Mouse (Mus musculus) forebrain, embryonic 16.5 days (tissue): ENCODE data around the gene Neb. TPM values are rescaled to one million over a fixed set of nuclear protein-coding genes. Genes with fewer than 3 reads are reported as not detected.

Experiments
- ATAC-seq: fragments of 200-750 bp; cut with Nextera tagmentation; 2 replicates; pipeline ENCODE4 v1.8.0; 2017; ENCODE audit warnings: mild to moderate bottlenecking, moderate library complexity
- H3K27ac ChIP-seq: fragments of 300-500 bp; sonication (generic); 2 replicates; pipeline ENCODE4 v1.5.1; 2014; ENCODE audit warnings: low read length, control low read depth
- H3K27me3 ChIP-seq: fragments of 300-500 bp; sonication (generic); replicated peaks from 2 replicates; pipeline ENCODE4 v1.6.1; 2014; ENCODE audit warnings: low read length; ENCODE audit not compliant: control insufficient read depth, insufficient read depth
- H3K36me3 ChIP-seq: fragments of 300-500 bp; sonication (generic); 2 replicates; pipeline ENCODE4 v1.6.1; 2014; ENCODE audit not compliant: control insufficient read depth, insufficient read depth
- H3K4me1 ChIP-seq: fragments of 300-500 bp; sonication (generic); replicated peaks from 2 replicates; pipeline ENCODE4 v1.6.1; 2014; ENCODE audit warnings: low read length; ENCODE audit not compliant: control insufficient read depth, insufficient read depth
- H3K4me2 ChIP-seq: fragments of 300-500 bp; sonication (generic); 2 replicates; pipeline ENCODE4 v1.6.1; 2014; ENCODE audit warnings: mild to moderate bottlenecking, low read length, control low read depth
- H3K4me3 ChIP-seq: fragments of 300-500 bp; sonication (generic); replicated peaks from 2 replicates; pipeline ENCODE4 v1.5.1; 2014; ENCODE audit warnings: mild to moderate bottlenecking, low read length, control low read depth
- H3K9ac ChIP-seq: fragments of 300-500 bp; sonication (generic); replicated peaks from 2 replicates; pipeline ENCODE4 v1.6.1; 2014; ENCODE audit warnings: low read depth, low read length, control low read depth
- H3K9me3 ChIP-seq: fragments of 300-500 bp; sonication (generic); 2 replicates; pipeline ENCODE4 v1.6.1; 2016; ENCODE audit warnings: low read length; ENCODE audit not compliant: control insufficient read depth
- WGBS: fragments of 180-500 bp; shearing (Covaris S2); extraction: QIAGEN DNeasy Blood & Tissue Kit; methylation state at CpG from one replicate; pipeline ENCODE4 v1.1.7; 2014; 5-methylcytosine and 5-hydroxymethylcytosine counted together
- polyA plus RNA-seq: library from polyadenylated mRNA; unstranded; fragments of >200 nt; fragmentation: Nextera tagmentation; extraction: Ambion mirVana; gene quantifications from 2 replicates; pipeline ENCODE4 v1.2.1, GENCODE M21; 2015

Gene Neb
- polyA plus RNA-seq, 1 experiment from 2014 or later: 6.4 TPM

DNA sequence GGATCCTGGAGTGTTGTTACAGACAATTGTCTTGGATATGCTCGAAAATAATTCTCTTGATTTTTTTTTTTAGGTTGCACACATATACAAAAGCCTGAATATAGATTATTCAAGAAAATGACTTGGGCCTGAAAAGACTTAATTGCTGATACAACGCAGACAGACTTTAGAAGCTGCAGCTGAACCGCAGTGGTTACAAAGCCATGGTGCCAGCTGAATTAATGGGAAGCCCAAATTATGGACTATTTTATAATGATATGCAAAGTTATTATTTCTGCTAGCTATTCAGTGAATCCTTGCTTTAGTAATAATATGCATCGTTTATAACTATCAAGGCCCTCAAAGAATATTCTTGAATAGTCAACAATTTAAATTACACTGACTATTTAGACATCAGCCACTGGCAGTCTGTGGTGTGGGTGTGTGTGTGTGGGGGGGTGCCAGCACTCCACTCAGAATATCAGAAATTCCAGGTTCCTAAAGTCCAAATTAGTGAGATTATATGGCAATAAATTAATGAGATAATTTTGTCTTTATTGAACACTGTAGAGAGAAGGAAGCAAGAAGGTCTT lies 50.9 kb downstream of the Neb start:
- Histone ChIP-seq H3K4me2 (no peak overlapping the region), H3K9me3 (no peaks in the 10 kb centered on the region), H3K9ac (no peak overlapping the region), H3K27me3 (no peaks in the 10 kb centered on the region), H3K4me3 (no peak overlapping the region), H3K27ac (no peak overlapping the region), H3K36me3 (no peaks in the 10 kb centered on the region), H3K4me1 (no peaks in the 10 kb centered on the region)
- 46% methylated on average over 4 of the region's 4 CpGs for WGBS
- ATAC-seq: peak; percentile 91

DNA sequence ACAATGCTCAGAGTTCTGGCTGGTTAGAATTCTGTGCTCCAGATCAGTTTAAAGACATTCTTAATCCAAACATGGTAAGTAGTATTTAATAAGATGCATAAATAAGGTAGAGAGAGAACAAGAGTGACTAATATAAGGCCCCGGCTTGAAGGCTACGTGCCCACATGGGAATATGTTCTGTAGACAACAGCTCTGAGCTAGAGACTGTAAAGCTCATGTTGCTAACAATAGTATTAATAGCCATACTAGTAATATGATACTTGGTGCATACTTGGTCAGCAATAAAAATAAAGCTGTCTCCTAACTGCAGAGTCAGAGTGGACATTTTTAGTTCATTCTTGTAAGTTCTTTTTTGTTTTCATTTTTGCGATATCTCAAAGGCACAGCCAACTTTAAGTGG lies 56.4 kb downstream of the Neb start:
- Histone ChIP-seq H3K36me3 (no peaks in the 10 kb centered on the region), H3K4me2 (no peak overlapping the region), H3K27me3 (no peaks in the 10 kb centered on the region), H3K9ac (no peak overlapping the region), H3K27ac (no peak overlapping the region), H3K9me3 (no peaks in the 10 kb centered on the region), H3K4me1 (no peaks in the 10 kb centered on the region), H3K4me3 (no peak overlapping the region)
- no peak for ATAC-seq
- WGBS: 90% methylated on average over 3 of the region's 3 CpGs

DNA sequence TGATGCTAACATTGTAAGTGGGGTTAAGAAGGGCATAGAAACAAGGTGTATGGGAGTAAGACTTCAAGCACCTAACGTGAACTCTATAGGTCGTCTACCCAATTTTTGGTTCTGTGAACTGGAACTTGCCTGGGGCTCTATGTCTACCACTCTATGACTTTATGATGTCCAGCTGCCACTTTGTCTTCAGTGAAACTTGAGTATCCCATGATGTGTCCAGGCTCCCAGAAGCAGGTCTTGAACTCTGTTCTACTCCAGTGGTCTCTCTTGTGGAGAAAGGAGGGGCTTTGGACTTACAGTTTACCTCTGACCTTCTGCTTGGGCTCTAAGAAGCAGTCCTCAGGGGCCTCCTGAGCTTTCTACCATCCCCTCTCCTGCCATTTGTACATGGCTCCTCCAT lies 58.1 kb downstream of the Neb start:
- Histone ChIP-seq H3K4me3 (no peak overlapping the region), H3K9me3 (no peaks in the 10 kb centered on the region), H3K36me3 (no peaks in the 10 kb centered on the region), H3K9ac (no peak overlapping the region), H3K4me2 (no peak overlapping the region), H3K4me1 (no peaks in the 10 kb centered on the region), H3K27me3 (no peaks in the 10 kb centered on the region), H3K27ac (no peak overlapping the region)
- 98% methylated on average over 2 of the region's 2 CpGs for WGBS
- ATAC-seq: no peak

DNA sequence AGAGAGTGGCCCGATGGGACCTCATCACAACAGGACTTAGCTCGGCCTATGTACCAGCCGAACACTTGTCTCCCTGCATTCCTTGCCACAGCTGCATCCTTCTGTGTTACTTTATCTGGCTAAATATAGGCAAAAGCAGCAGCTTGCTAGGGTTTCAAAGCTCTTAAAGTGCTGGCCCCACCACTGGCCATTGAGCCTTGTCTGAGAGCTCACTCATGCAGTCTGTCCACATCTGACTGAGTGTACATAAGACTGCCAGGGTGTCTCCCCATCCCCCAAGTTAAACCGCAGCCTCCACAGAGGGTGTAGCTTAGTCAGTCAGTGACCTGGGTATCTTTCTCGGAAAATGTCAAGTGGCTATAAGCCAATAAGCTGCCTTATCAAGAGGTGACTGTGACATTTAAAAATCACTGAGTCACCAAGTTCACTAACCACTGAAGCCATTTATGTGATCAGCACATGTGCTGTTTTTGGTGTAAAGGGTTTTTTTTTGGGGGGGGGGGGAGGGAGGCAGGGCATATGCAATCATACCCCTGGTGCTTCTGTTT lies 59.2 kb downstream of the Neb start:
- Histone ChIP-seq H3K27ac (no peak overlapping the region), H3K27me3 (no peaks in the 10 kb centered on the region), H3K4me2 (no peak overlapping the region), H3K36me3 (no peaks in the 10 kb centered on the region), H3K9me3 (no peaks in the 10 kb centered on the region), H3K4me3 (no peak overlapping the region), H3K9ac (no peak overlapping the region), H3K4me1 (no peaks in the 10 kb centered on the region)
- 78% methylated on average over 5 of the region's 5 CpGs for WGBS
- no peak for ATAC-seq

DNA sequence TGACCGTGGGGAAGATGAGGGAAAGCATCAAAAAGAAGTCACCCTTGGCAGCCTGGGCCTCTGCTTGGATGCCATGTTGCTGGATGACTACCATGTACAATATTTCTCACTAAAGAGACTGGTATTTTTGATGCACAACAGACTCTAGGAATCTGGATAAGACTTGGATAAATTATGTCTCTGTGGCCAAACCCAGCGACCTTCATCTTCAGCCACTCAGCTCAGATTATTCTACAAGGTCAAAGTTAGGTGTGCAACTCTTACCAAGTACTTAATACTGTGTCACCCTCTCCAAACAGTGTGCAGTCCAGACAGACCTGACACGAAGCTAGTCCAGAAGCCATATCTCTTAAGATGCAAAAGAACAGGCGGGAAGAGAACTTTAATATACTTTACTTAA lies 60.8 kb downstream of the Neb start:
- ATAC-seq: no peak
- no peaks in the 10 kb centered on the region for H3K27me3 ChIP-seq
- H3K36me3 ChIP-seq: no peaks in the 10 kb centered on the region
- no peaks in the 10 kb centered on the region for H3K4me1 ChIP-seq
- H3K4me2 ChIP-seq: no peak overlapping the region
- WGBS: 87% methylated on average over 4 of the region's 4 CpGs
- no peak overlapping the region for H3K27ac ChIP-seq
- no peak overlapping the region for H3K4me3 ChIP-seq
- no peak overlapping the region for H3K9ac ChIP-seq
- H3K9me3 ChIP-seq: no peaks in the 10 kb centered on the region

DNA sequence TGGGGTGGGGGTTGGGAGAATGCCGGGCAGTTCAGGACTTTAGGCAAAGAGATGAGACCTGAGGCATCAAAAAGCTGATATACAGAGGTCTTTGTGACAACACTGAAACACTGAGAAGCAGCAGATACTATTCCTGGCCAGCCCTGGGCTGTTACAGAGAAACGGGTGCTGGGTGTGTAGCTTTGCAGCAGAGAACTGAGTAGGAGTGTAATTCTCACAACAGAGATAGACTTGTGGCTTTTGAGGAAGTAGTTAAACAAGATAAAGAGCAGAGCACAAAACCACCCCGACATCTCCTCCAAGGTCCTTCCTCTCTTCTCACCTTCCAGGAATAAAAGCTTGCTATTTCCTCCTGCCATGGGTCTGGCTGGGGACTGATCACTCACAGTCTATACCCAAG lies 62.5 kb downstream of the Neb start:
- Histone ChIP-seq H3K4me1 (no peaks in the 10 kb centered on the region), H3K36me3 (no peaks in the 10 kb centered on the region), H3K4me3 (no peak overlapping the region), H3K4me2 (no peak overlapping the region), H3K9me3 (no peaks in the 10 kb centered on the region), H3K27me3 (no peaks in the 10 kb centered on the region), H3K27ac (no peak overlapping the region), H3K9ac (no peak overlapping the region)
- ATAC-seq: no peak
- 77% methylated on average over 3 of the region's 3 CpGs for WGBS

DNA sequence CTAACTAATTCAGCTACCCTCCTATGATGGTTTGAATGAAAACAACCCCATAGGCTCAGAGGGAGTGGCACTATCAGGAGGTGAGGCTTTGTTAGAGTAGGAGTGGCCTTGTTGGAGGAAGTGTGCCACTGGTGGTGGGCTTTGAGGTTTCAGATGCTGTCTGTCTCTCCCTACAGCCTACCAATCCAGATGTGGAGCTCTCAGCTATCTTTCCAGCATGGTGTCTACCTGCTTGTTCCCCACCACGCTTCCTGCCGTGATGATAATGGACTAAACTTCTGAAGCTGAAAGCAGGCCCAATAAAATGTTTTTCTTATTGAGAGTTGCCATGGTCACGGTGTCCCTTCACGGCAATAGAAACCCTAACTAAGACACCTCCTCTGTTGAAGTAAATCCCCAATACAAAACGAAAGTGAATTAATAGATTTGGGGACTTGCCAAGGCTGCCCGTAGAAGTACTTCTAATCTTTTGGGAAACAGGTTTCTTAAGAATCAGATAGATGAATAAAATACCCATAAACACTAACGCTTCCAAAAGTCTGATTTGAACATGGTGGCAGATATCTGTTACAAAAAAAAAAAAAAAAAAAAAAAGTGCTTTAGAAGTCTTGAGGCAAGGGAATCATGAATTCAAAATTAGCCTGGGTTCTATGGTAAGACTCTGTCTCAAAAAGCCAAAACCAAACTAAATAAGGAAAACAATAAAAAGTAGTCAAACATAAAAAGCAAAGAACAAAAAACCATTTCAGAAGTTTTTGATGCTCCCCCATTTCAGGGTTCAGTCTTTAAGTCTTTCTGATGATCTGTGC lies 63.1 kb downstream of the Neb start:
- H3K27ac ChIP-seq: no peak overlapping the region
- no peak for ATAC-seq
- no peak overlapping the region for H3K4me3 ChIP-seq
- no peaks in the 10 kb centered on the region for H3K9me3 ChIP-seq
- no peaks in the 10 kb centered on the region for H3K36me3 ChIP-seq
- WGBS: 59% methylated on average over 7 of the region's 7 CpGs
- no peaks in the 10 kb centered on the region for H3K4me1 ChIP-seq
- no peak overlapping the region for H3K4me2 ChIP-seq
- H3K9ac ChIP-seq: no peak overlapping the region
- H3K27me3 ChIP-seq: no peaks in the 10 kb centered on the region

DNA sequence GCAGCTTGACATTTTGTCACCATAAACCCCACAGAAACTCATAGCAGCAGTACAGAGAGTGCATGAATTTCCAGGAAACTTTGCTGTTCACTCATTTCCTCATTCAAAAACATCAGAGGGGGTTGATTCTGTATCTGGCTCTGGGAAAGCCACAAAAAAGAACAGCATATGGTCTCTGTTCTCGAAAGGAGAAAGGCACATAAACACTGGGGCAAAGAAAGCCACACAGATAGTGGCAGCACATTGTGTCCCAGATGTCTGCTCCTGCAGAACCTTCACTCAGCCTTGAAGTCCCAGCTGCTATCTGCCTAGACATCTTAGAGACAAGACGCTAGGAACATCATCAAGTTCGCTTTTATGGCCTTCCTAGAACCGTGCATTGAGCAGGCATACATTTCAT lies 67.5 kb downstream of the Neb start:
- Histone ChIP-seq H3K4me3 (no peak overlapping the region), H3K4me1 (no peaks in the 10 kb centered on the region), H3K4me2 (no peak overlapping the region), H3K27ac (no peak overlapping the region), H3K27me3 (no peaks in the 10 kb centered on the region), H3K9ac (no peak overlapping the region), H3K9me3 (no peaks in the 10 kb centered on the region), H3K36me3 (no peaks in the 10 kb centered on the region)
- no peak for ATAC-seq
- WGBS: 79% methylated on average over 4 of the region's 4 CpGs

DNA sequence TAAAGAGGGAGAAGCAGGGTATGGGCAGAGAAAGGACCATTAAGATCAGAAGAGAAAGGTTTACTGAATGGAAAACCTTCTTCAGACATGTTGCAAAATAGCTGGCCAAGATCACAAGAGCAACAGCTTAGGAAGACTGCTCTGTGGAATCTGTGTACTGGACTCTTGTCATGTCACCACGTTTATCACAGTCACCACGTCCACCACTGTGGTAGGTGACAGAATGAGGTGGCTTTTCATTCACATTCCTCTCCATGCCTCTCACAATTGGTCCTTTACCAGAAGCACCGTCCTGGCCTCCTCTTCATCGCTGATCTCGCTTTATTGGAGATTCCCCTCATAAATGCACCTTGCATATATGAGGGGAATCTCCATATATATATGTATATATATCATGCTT lies 71.6 kb downstream of the Neb start:
- ATAC-seq: no peak
- H3K27me3 ChIP-seq: no peaks in the 10 kb centered on the region
- H3K36me3 ChIP-seq: no peaks in the 10 kb centered on the region
- no peaks in the 10 kb centered on the region for H3K4me1 ChIP-seq
- no peak overlapping the region for H3K4me3 ChIP-seq
- H3K27ac ChIP-seq: no peak overlapping the region
- no peak overlapping the region for H3K4me2 ChIP-seq
- 83% methylated on average over 5 of the region's 5 CpGs for WGBS
- no peak overlapping the region for H3K9ac ChIP-seq
- H3K9me3 ChIP-seq: no peaks in the 10 kb centered on the region
